Mouse (Mus musculus) C2C12 (cell line): ENCODE data around the gene Fignl1. TPM values are rescaled to one million over a fixed set of nuclear protein-coding genes. Genes with fewer than 3 reads are reported as not detected.

Experiments used
- H3K27me3 ChIP-seq: one replicate; pipeline ENCODE4 v1.6.1; 2011; ENCODE audit not compliant: control insufficient read depth, insufficient read depth, insufficient read length
- H3K36me3 ChIP-seq: one replicate; pipeline ENCODE4 v1.6.1; 2011; ENCODE audit not compliant: control insufficient read depth, insufficient read depth
- H3K4me3 ChIP-seq: one replicate; pipeline ENCODE4 v1.5.1; 2011; ENCODE audit warnings: mild to moderate bottlenecking, control low read depth; ENCODE audit not compliant: poor library complexity, insufficient read depth, severe bottlenecking
- H3K79me2 ChIP-seq: one replicate; pipeline ENCODE4 v1.6.1; 2011; ENCODE audit not compliant: control insufficient read depth, insufficient read depth
- H3K79me3 ChIP-seq: one replicate; pipeline ENCODE4 v1.6.1; 2011; ENCODE audit warnings: low read depth, control low read depth
- H3ac ChIP-seq: one replicate; pipeline ENCODE3; 2011; ENCODE audit warnings: low read depth; ENCODE audit not compliant: control insufficient read depth, insufficient read length
- CEBPB ChIP-seq: IDR thresholded peaks from one replicate; pipeline ENCODE4 v1.6.1; 2011; ENCODE audit warnings: low read depth, mild to moderate bottlenecking, control low read depth, moderate library complexity
- CTCF ChIP-seq: IDR thresholded peaks from one replicate; pipeline ENCODE4 v1.5.1; 2011; ENCODE audit not compliant: control insufficient read depth, insufficient read depth, insufficient read length
- FOSL1 ChIP-seq: IDR thresholded peaks from one replicate; pipeline ENCODE4 v1.8.0; 2011; ENCODE audit warnings: mild to moderate bottlenecking, low read length; ENCODE audit not compliant: poor library complexity, insufficient read depth, severe bottlenecking
- MAX ChIP-seq: IDR thresholded peaks from one replicate; pipeline ENCODE4 v1.6.1; 2011; ENCODE audit warnings: mild to moderate bottlenecking, control low read depth
- MYOD1 ChIP-seq: IDR thresholded peaks from one replicate; pipeline ENCODE4 v1.6.1; 2011; ENCODE audit warnings: low read depth; ENCODE audit not compliant: control insufficient read depth, insufficient read length
- MYOG ChIP-seq: IDR thresholded peaks from one replicate; pipeline ENCODE4 v1.6.1; 2011; ENCODE audit not compliant: control insufficient read depth, insufficient read length; ENCODE audit errors: extremely low read depth
- USF1 ChIP-seq: IDR thresholded peaks from one replicate; pipeline ENCODE4 v1.6.1; 2011; ENCODE audit warnings: low read depth, mild to moderate bottlenecking, control low read depth, moderate library complexity
- polyA plus RNA-seq: library from polyadenylated mRNA; unstranded; fragments of >200 nt; fragmentation: generic; extraction: Trizol; gene quantifications from one replicate; pipeline ENCODE4 v1.2.1, GENCODE M21; 2012; ENCODE audit warnings: missing spikeins

The Fignl1 gene
- polyA plus RNA-seq, 1 experiment = 19.3 TPM

DNA sequence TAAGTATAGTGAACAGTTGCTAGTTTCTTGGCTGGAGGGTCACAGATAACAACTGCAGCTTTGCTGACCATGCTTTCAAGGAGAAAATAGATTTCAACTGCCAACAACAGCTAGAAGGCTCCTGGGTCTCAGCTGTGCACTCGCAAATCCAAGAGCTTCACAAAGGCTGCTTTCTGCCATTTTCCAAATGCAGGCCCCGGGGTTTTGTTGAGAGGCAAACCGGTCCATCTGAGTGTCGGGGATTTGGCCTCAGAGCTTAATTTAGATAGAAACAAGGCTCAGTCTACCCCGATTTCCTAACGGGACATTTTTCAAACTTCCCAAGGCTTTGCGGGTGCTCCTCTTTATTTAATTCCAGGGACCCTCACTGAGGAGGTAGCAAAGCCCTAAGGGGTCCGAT is 27.5 kb upstream of the Fignl1 start:
- Histone ChIP-seq H3K79me3 (no peaks in the 10 kb centered on the region), H3K36me3 (no peaks in the 10 kb centered on the region), H3K27me3 (no peaks in the 10 kb centered on the region), H3K4me3 (no peak overlapping the region), H3ac (no peak overlapping the region), H3K79me2 (no peaks in the 10 kb centered on the region)
- TF ChIP-seq CTCF (no peak), FOSL1 (no peak), MYOG (no peak), CEBPB (no peak), MAX (no peak), USF1 (no peak), MYOD1 (no peak)

DNA sequence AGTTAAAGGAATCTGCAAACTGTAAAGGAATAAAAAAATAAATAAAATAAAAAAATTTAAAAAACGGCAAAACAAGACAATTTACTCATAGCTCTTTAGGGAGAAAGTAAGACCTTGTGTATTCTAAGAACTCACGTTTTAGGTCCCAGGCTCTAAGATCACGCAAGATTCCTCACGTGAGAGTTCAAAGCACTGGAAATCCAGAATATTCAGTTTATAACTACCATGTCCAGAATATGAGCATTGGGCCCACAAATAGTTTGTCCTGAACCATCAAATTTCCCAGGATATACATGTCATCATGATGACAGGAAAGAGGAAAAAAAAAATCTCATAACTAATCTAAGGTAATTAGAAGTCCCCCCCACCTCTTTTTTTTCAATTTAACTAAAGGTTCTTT is 27.0 kb upstream of the Fignl1 start:
- no peak overlapping the region for H3ac ChIP-seq
- H3K4me3 ChIP-seq = no peak overlapping the region
- no peaks in the 10 kb centered on the region for H3K79me3 ChIP-seq
- no peaks in the 10 kb centered on the region for H3K36me3 ChIP-seq
- no peaks in the 10 kb centered on the region for H3K27me3 ChIP-seq
- no peaks in the 10 kb centered on the region for H3K79me2 ChIP-seq
- TF ChIP-seq MYOD1 (no peak), CTCF (no peak), MYOG (no peak), USF1 (no peak), CEBPB (no peak), MAX (no peak), FOSL1 (no peak)

DNA sequence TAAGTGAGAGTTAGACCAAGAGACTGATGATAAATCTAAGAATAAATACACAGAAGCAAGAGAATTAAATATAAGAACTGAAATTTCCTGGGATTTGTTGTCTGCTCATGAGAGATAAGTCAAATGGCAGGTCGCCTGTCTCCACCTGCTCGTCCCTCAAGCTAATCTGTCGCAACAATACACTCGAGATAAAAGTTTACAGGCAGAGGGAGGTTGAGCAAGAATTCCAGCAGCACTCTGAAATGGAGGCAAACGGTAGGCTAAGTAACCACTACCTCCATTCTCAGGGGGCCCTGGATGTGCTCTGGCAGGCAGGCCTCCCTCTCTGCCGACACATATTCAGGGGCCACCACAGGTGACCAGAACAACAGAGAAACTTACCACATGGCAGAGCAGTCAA is 26.6 kb upstream of the Fignl1 start:
- TF ChIP-seq MYOG = no peak
- no peak for TF ChIP-seq USF1
- H3K4me3 ChIP-seq = no peak overlapping the region
- H3K79me2 ChIP-seq = no peaks in the 10 kb centered on the region
- no peaks in the 10 kb centered on the region for H3K36me3 ChIP-seq
- H3ac ChIP-seq = no peak overlapping the region
- H3K27me3 ChIP-seq = no peaks in the 10 kb centered on the region
- H3K79me3 ChIP-seq = no peaks in the 10 kb centered on the region

DNA sequence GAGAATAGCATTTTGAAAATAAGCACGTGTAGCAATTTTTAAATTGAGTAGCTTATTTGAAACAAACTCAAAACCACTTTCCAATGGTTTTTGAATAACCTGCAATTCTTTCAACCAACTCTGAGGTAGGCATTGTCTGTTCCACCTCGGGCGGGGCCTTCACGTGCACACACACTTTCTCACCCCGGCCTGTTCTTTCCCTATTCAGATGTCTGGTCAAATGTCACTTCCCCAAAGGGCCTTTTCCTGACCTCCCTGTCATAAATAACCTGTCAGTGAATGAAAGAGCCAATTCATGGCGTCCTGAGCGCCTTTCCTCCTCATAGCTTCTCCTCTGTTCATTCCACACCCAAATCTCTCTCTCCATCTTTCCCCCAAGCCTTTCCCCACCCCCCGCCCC is 24.3 kb upstream of the Fignl1 start:
- Histone ChIP-seq H3K79me3 (no peaks in the 10 kb centered on the region), H3K36me3 (no peaks in the 10 kb centered on the region), H3K4me3 (no peak overlapping the region), H3K79me2 (no peaks in the 10 kb centered on the region), H3ac (no peak overlapping the region), H3K27me3 (no peaks in the 10 kb centered on the region)
- TF ChIP-seq FOSL1 (no peak), CTCF (no peak), MYOG (no peak), MYOD1 (no peak), MAX (no peak)

DNA sequence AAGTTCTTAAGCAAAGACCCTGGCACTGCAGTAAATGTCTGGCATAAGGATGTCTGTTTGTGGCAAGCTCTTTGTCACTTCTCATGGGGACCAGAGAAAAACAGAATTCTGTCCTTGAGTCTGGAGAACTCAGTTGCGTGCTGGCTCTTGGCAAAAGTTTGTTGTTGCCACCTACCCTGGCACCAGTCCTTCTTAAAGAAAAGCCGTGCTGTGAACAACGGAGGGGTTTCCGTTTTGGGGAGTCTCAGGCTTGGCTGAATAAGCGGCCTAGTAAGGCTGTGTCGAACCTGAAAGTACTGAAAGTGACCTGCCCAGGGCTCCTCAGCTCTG is 24.0 kb upstream of the Fignl1 start:
- H3K36me3 ChIP-seq = no peaks in the 10 kb centered on the region
- H3ac ChIP-seq = no peak overlapping the region
- H3K79me3 ChIP-seq = no peaks in the 10 kb centered on the region
- no peak overlapping the region for H3K4me3 ChIP-seq
- no peaks in the 10 kb centered on the region for H3K27me3 ChIP-seq
- TF ChIP-seq MYOD1 (no peak), FOSL1 (no peak), CEBPB (no peak), USF1 (no peak), MYOG (no peak), CTCF (no peak), MAX (no peak)
- H3K79me2 ChIP-seq = no peaks in the 10 kb centered on the region

DNA sequence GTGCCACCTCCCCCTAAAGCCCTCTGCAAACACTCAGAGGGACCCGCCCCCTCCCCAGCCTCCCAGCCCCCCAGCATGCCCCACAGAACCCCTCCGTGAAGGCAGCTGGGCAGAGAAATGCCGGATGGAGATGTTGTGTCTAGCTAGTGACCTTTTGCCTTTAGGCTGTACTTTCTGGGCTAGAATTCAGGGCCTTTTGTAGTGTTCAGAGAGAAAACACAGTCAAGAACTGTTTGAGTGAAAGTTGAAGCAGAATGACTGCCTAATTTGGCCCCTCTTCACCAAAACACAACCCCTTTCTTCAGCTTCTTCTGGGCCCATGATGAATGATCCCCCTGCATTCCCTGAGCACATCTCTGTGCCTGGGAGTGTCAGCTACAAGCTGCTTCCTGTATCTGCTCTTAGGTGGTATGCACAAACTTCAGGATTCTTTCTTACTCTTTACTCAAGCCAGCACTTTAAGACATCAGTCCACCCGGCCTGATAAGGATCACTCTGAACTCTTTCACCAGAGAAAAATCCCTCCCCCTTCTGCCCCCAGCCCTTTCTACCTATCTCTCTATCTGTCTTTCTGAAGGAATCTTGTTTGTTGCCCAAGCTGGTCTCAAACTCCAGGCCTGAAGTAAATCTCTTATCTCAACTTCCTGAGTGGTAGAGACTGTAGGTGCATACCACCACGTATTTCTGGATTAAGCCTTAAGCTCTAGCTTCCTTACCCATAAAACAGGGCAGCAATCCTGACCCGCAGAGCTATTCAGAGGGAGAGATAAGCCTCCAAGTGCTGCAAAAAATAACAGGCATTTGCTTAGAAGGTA is 23.4 kb upstream of the Fignl1 start:
- Histone ChIP-seq H3K27me3 (no peaks in the 10 kb centered on the region), H3ac (no peak overlapping the region)
- TF ChIP-seq USF1 = no peak
- no peak for TF ChIP-seq MYOD1
- TF ChIP-seq MYOG = no peak
- TF ChIP-seq FOSL1 = no peak
- TF ChIP-seq MAX = no peak
- TF ChIP-seq CTCF = no peak
- TF ChIP-seq CEBPB = no peak

More for the DNA sequence above, 23.4 kb upstream of the Fignl1 start:
- no peaks in the 10 kb centered on the region for H3K79me2 ChIP-seq
- H3K79me3 ChIP-seq = no peaks in the 10 kb centered on the region
- H3K36me3 ChIP-seq = no peaks in the 10 kb centered on the region
- H3K4me3 ChIP-seq = no peak overlapping the region
